Mouse (Mus musculus): ENCODE results near the gene Rae1. TPM values are rescaled to one million over a fixed set of nuclear protein-coding genes. Genes with fewer than 3 reads are reported as not detected.

The Rae1 gene
- 168 TPM in 2 replicates for polyA plus RNA-seq (2016; fragmentation: Nextera tagmentation; extraction: Ambion mirVana)

DNA sequence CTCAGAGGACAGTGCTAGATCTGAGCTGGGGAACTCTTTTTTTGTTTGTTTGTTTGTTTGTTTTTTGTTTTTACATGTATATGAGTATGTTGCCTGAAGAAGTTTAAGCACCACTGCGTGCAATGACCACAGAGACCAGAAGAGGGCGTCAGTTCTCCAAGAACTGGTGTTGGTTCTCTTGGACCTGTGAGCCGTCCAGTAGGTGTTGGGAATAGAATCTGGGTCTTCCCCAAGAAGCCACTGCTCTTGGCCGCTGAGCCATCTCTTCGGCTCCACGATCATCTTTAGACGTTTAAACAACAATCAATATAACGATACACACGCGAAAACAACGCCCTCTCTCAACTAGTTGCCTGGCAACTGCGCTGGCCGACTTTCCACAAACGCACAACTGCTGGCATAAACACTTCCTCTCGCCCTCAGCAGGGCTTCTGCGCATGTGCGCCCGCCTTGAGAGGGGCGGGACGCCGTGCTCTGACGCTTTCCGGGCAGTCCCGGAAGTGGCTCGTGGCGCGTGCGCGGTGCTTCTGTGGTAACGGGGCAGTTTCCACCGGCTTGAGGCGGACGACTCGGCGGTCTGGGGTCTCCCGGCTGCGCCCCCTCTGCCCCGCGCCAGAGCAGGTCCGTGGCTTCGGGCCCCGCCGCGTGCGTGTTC is at the start of gene Rae1:
Gene Rae1, plus strand, starts transcription at position 488 of the 655 bp plus-strand sequence.
- Histone ChIP-seq H3K9me3 (no peaks in the 10 kb centered on the region), H3K27me3 (ENCODE audit: poor library complexity, severe bottlenecking) (peaks cover 8% of the 10 kb centered on the region), H3K4me1 (peaks cover 30% of the 10 kb centered on the region), H3K27ac (peak within 1 kb of the TSS; percentile 98), H3K4me3 (peak within 1 kb of the TSS; percentile 99), H3K36me3 (replicated peaks) (peaks cover 36% of the 10 kb centered on the region)
- peak; percentile 99 for DNase-seq (ENCODE audit: extremely low spot score, low spot score)
- WGBS = under 1% methylated on average over 45 of the region's 45 CpGs

DNA sequence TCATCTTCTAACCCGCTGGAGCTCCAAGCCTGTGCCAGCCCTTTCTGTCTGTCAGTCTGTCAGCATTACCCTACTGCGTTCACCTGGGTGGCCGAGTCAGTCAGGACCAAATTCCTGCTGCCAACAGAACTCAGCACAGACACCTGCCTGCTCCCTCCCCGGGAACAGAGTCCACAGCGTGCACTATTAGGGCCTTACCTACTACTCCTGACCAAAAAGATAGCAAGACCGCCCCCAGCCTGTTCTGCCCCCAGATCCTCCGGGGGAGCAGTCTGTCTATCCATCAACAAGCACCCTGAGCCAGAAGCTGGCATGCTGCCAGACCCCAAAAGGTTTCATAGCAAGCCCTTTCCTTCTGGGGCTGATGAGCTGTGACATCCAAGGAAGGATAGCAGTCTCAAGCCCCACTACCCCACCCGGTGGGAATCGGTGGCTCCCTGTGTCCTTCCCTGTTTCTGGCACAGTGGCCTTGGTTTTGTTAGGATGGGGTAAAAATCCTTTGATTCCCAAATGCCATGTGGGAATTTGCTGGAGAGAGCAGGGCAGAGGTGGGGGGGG is 49.7 kb upstream of the Rae1 start:
- no peaks in the 10 kb centered on the region for H3K9me3 ChIP-seq
- no peak overlapping the region for H3K4me3 ChIP-seq
- 70% methylated on average over 9 of the region's 9 CpGs for WGBS
- peak overlapping the region; percentile 69 for H3K27ac ChIP-seq
- peaks cover 22% of the 10 kb centered on the region for H3K4me1 ChIP-seq
- no peak for DNase-seq (ENCODE audit: extremely low spot score, low spot score)
- H3K36me3 ChIP-seq (replicated peaks) = no peaks in the 10 kb centered on the region
- peaks cover 16% of the 10 kb centered on the region for H3K27me3 ChIP-seq (ENCODE audit: poor library complexity, severe bottlenecking)

DNA sequence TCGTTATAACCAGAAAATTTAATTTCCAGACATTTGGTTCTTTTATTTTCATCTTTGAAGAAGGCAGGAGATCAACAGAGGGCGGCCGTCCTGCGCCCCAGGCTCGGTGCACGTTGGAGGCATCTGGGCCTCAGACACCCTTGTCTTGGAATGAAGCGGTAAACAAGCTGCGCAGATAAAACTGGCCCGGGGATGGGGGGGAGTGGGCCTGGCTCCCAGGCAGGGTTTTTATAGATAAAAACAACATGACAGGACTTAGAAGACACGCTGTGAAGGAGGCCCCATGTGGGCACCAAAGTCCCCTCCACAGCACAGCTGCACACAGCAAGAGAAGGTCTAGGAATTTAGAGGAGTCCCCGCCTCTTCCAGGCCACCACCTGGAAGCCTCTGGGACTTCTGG is 49.2 kb upstream of the Rae1 start:
- Histone ChIP-seq H3K36me3 (replicated peaks) (no peaks in the 10 kb centered on the region), H3K9me3 (peaks cover 2% of the 10 kb centered on the region; the same call in 1 of the 2 replicates), H3K4me1 (peaks cover 22% of the 10 kb centered on the region), H3K4me3 (no peak overlapping the region), H3K27me3 (ENCODE audit: poor library complexity, severe bottlenecking) (peaks cover 11% of the 10 kb centered on the region; the same call in 1 of the 2 replicates), H3K27ac (peak overlapping the region; percentile 69)
- 30% methylated on average over 11 of the region's 11 CpGs for WGBS
- DNase-seq (ENCODE audit: extremely low spot score, low spot score) = no peak

DNA sequence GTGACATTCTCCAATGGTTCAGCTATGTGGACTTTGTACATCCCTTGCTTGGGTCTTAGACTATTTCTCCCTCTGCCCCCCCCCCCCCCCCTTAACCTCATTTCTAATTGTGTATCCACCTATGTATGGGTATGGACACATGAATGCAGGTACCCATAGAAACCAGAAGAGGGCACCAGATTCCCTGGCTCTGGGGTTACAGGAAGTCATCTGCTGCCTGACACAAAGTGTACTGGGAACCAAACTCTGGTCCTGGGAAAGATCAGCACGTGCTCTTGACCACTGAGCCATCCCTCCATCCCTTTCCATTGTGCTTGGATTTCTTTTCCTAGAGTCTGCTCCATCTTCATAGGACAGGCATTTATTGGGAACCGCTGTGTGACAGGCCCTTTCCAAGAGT is 47.9 kb upstream of the Rae1 start:
- H3K36me3 ChIP-seq (replicated peaks) = no peaks in the 10 kb centered on the region
- peaks cover 22% of the 10 kb centered on the region for H3K4me1 ChIP-seq
- H3K9me3 ChIP-seq = peaks cover 14% of the 10 kb centered on the region
- no peak for DNase-seq (ENCODE audit: extremely low spot score, low spot score)
- H3K27ac ChIP-seq = no peak overlapping the region
- H3K4me3 ChIP-seq = no peak overlapping the region
- 78% methylated on average over 2 of the region's 2 CpGs for WGBS
- H3K27me3 ChIP-seq (ENCODE audit: poor library complexity, severe bottlenecking) = peaks cover 6% of the 10 kb centered on the region; the same call in 1 of the 2 replicates

DNA sequence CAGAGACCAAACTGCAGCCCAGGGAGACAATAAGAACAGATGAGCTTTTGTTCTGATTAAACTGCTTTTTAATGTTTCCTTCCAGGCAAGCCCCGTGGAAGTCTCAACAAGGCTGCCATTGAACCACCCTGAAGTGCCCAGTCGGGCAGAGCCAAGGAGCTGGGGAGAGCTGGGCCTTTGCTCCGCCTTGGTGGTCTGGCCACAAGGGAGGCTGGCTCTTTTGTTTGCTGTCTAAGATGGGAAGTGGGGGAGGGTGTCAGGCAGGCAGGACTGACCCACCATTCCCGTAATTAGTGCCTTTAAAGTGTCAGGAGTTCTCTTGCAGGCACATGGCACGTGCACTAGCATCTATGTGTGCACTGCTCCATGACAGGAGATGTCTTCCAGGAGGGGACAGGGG is 41.3 kb upstream of the Rae1 start:
- Histone ChIP-seq H3K4me1 (peaks cover 28% of the 10 kb centered on the region), H3K27ac (peak overlapping the region; percentile 81), H3K36me3 (replicated peaks) (no peaks in the 10 kb centered on the region), H3K4me3 (no peak overlapping the region), H3K27me3 (ENCODE audit: poor library complexity, severe bottlenecking) (peaks cover 10% of the 10 kb centered on the region; the same call in 1 of the 2 replicates), H3K9me3 (peaks cover 27% of the 10 kb centered on the region)
- 8% methylated on average over 5 of the region's 5 CpGs for WGBS
- no peak for DNase-seq (ENCODE audit: extremely low spot score, low spot score)

DNA sequence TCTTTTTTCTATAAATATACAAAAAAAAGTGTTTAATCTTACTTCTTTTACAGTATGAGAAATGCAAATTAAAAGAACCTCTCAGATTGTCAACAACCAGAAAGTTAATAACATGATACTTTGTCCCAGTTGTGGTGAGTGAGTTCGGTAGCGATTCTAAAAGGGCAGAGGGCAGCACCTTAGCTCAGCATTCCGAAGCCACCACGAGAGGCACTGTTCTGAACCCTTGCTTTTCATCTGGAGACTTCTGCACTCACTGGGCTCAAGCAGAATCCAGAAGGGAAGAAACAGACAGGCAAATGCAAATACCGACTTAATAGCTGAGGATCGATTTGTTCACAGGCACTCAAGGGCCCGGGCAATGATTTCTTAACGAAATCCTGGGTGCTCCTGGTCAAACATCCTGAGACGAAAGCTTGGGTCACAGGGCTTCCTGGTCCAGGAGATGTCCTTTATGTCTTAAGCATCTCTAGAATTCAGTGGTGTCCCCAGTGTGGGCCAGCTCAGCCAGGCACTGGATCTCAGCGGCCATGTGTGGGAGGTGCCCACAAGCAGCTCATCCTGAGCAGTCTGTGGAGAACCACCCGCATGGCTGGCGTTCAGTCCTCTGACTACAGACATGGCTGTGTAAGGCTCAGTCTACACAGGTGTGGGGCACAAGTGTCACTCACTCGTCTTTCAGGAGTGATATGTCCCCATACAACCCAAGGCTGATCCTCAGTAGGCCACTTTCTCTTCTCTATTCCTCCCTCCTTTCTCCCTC is 40.7 kb upstream of the Rae1 start:
- H3K27me3 ChIP-seq (ENCODE audit: poor library complexity, severe bottlenecking) = peaks cover 10% of the 10 kb centered on the region; the same call in 1 of the 2 replicates
- H3K4me1 ChIP-seq = peaks cover 30% of the 10 kb centered on the region
- no peaks in the 10 kb centered on the region for H3K36me3 ChIP-seq (replicated peaks)
- H3K9me3 ChIP-seq = peaks cover 27% of the 10 kb centered on the region
- 50% methylated on average over 13 of the region's 13 CpGs for WGBS
- no peak overlapping the region for H3K4me3 ChIP-seq
- DNase-seq (ENCODE audit: extremely low spot score, low spot score) = no peak
- peak overlapping the region; percentile 56 for H3K27ac ChIP-seq

DNA sequence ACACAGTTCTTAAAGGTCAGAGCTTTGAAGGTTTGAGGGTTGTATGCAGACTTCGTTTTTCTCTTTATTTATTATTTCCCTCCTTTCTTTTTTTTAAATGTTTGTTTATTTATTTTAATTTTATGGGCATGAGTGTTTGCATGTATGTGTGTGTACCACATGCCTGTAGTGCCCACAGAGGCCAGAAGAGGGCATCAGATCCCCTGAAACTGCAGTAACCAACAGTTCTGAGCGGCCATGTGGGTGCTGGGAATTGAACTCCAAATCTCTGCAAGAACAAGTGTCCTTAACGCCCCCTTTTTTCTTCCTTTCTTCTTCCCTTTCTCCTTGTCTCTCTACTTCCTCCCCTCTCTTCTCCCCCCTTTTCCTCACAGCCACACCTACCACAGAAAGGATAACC is 39.6 kb upstream of the Rae1 start:
- H3K27me3 ChIP-seq (ENCODE audit: poor library complexity, severe bottlenecking) = peaks cover 10% of the 10 kb centered on the region; the same call in 1 of the 2 replicates
- H3K9me3 ChIP-seq = peaks cover 27% of the 10 kb centered on the region
- H3K36me3 ChIP-seq (replicated peaks) = no peaks in the 10 kb centered on the region
- no peak for DNase-seq (ENCODE audit: extremely low spot score, low spot score)
- no peak overlapping the region for H3K4me3 ChIP-seq
- H3K27ac ChIP-seq = no peak overlapping the region
- WGBS = 87% methylated on average over 3 of the region's 3 CpGs
- peaks cover 42% of the 10 kb centered on the region for H3K4me1 ChIP-seq

DNA sequence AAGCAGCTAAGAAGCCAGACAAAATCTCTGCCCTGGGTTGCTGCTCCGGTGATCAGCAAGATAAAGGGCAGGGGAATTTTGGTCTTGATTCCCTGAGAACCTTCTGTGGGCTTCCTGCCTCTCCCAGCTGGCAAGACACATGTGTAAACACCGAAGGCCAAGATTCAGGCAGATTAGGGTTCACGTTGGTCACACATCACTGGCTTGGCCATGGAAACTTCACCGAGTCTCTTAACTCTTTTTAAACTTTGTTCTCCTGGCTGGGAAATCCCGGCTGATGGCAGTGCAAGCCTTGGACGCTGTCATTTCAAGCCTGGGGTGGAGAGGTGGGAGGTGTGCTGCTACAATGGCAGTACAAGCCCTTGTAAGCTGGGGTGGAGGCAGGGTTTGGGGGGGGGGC is 38.7 kb upstream of the Rae1 start:
- Histone ChIP-seq H3K36me3 (replicated peaks) (no peaks in the 10 kb centered on the region), H3K27ac (peak overlapping the region; percentile 44; the same call in 1 of the 2 replicates), H3K4me3 (no peak overlapping the region), H3K27me3 (ENCODE audit: poor library complexity, severe bottlenecking) (peaks cover 10% of the 10 kb centered on the region; the same call in 1 of the 2 replicates), H3K9me3 (peaks cover 20% of the 10 kb centered on the region), H3K4me1 (peaks cover 49% of the 10 kb centered on the region)
- 71% methylated on average over 6 of the region's 6 CpGs for WGBS
- no peak for DNase-seq (ENCODE audit: extremely low spot score, low spot score)

DNA sequence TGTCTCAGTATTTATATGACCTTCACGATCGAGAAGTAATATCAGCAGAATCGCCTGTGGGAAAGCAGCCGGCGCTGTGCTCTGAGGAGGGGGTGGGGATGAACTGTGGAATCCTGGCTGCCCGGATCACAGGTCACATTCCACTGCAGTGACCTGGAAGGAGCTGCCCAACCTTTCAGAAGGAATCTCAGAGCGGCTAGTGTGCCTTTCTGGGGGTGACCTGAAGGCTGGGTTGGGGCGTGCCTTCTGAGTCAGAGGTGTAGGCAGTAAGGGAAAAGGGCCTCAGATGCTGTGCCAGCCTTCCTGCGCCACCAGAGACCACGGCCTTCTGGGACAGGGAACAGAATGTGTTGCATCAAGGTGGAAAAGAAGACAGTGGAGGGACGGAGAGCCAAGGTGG is 34.7 kb upstream of the Rae1 start:
- WGBS = 30% methylated on average over 11 of the region's 11 CpGs
- H3K4me3 ChIP-seq = no peak overlapping the region
- no peaks in the 10 kb centered on the region for H3K36me3 ChIP-seq (replicated peaks)
- peaks cover 30% of the 10 kb centered on the region for H3K4me1 ChIP-seq
- H3K27me3 ChIP-seq (ENCODE audit: poor library complexity, severe bottlenecking) = peaks cover 5% of the 10 kb centered on the region; the same call in 1 of the 2 replicates
- no peak for DNase-seq (ENCODE audit: extremely low spot score, low spot score)
- peaks cover 5% of the 10 kb centered on the region for H3K9me3 ChIP-seq
- peak overlapping the region; percentile 76 for H3K27ac ChIP-seq

DNA sequence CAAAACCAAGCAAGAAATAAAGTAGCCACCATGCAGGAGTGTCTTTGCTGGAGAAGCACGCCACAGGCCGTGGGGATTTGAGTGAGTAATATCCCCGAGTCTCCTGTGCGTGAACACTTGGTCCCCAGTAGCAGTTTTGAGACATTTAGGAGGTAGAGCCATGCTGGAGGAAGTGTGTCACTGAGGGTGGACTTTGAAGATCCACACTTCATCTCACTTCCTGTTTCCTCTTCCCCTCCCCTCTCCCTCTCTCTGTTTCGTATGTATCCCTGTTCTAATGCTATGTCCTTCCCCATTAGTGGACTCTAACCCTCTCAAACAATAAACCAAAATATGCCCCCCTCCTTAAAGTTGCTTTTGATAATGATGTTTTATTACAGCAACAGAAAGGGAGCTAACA is 33.4 kb upstream of the Rae1 start:
- Histone ChIP-seq H3K27ac (no peak overlapping the region), H3K4me3 (no peak overlapping the region), H3K36me3 (replicated peaks) (no peaks in the 10 kb centered on the region), H3K27me3 (ENCODE audit: poor library complexity, severe bottlenecking) (peaks cover 5% of the 10 kb centered on the region; the same call in 1 of the 2 replicates), H3K9me3 (no peaks in the 10 kb centered on the region), H3K4me1 (peaks cover 25% of the 10 kb centered on the region)
- WGBS = 83% methylated on average over 5 of the region's 5 CpGs
- DNase-seq (ENCODE audit: extremely low spot score, low spot score) = no peak

DNA sequence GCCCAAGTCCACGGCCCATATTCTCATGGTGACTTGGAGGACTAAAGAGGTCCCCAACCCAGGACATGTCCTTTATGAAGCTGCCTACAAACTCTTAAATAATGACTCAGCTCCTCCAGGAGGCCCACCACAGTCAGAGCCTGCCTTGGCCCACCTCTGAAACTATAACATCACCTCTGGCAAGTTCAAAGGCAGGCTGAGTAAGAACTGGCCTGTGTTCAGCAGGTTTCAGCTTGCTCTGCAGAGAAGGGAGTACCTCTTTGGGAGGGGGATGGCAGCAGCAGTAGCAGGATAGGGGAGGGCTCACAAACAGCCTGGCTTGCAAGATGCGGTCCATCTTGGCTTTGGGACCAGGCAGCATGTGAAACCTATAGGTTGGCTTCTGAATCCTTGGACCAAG is 28.1 kb upstream of the Rae1 start:
- no peak for DNase-seq (ENCODE audit: extremely low spot score, low spot score)
- Histone ChIP-seq H3K27me3 (ENCODE audit: poor library complexity, severe bottlenecking) (0 out of 2 replicates have a peak, but pooled peaks cover 8% of the 10 kb centered on the region), H3K4me1 (peaks cover 32% of the 10 kb centered on the region), H3K36me3 (replicated peaks) (no peaks in the 10 kb centered on the region), H3K27ac (no peak overlapping the region), H3K9me3 (no peaks in the 10 kb centered on the region), H3K4me3 (no peak overlapping the region)
- WGBS = 89% methylated on average over 2 of the region's 2 CpGs

DNA sequence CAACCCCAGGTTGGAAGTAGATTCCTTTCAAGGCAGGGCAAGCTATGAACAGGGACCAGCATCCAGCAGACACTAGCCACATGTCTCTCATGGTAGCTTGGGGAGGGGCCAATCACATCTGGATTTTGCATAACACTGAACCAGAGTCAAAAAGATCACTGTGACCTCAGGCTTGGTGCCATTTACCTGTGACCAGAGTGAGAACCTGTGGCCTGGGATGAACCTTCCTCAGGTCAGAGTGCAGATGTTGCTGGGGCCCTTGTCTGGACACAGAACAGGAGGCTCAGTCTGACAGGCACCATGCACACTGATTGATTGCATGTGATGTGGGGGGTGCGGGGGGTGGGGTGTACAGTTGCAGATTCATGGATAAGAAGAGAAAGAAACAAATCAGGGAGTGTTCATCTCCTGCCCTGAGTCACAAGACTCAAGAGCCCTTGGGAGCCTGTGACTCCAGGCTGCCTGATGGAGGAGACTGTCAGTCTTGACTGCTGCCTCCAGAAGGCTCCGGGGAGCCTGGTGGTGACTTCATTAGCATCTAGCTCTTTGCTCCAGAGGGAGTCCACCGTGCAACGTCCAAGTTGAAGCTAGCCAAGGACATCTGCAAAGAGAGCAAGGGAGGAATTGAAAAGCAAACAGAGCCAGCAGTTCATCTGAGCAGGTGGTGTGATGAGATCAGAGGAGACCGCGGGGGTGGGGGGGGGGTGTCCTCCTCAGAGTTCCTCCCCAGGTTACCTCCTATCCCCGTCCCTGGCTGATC is 25.9 kb upstream of the Rae1 start:
- DNase-seq (ENCODE audit: extremely low spot score, low spot score) = no peak
- H3K27me3 ChIP-seq (ENCODE audit: poor library complexity, severe bottlenecking) = peaks cover 18% of the 10 kb centered on the region; the same call in 1 of the 2 replicates
- 36% methylated on average over 7 of the region's 7 CpGs for WGBS
- no peak overlapping the region for H3K27ac ChIP-seq
- no peak overlapping the region for H3K4me3 ChIP-seq
- H3K4me1 ChIP-seq = peaks cover 53% of the 10 kb centered on the region
- no peaks in the 10 kb centered on the region for H3K9me3 ChIP-seq
- no peaks in the 10 kb centered on the region for H3K36me3 ChIP-seq (replicated peaks)

Measured in forebrain, embryonic 10.5 days (tissue).